Mouse (Mus musculus) stomach, embryonic 14.5 days (tissue): ENCODE data around the gene Katnb1. TPM values are rescaled to one million over a fixed set of nuclear protein-coding genes. Genes with fewer than 3 reads are reported as not detected.

Experiments
- ATAC-seq: fragments of 200-750 bp; cut with Nextera tagmentation; 2 replicates; pipeline ENCODE4 v1.8.0; 2017; ENCODE audit warnings: low read depth, moderate TSS enrichment; ENCODE audit not compliant: insufficient number of reproducible peaks, insufficient read depth, low FRiP score
- H3K27ac ChIP-seq: fragments of 300-500 bp; sonication (generic); 2 replicates; pipeline ENCODE4 v1.5.1; 2014; ENCODE audit warnings: mild to moderate bottlenecking, low read length, moderate library complexity, mixed read lengths
- H3K27me3 ChIP-seq: fragments of 300-500 bp; sonication (generic); 2 replicates; pipeline ENCODE4 v1.6.1; 2014; ENCODE audit warnings: low read length, control low read depth, mixed read lengths; ENCODE audit not compliant: control insufficient read depth, insufficient read depth
- H3K36me3 ChIP-seq: fragments of 300-500 bp; sonication (generic); 2 replicates; pipeline ENCODE4 v1.6.1; 2014; ENCODE audit warnings: mild to moderate bottlenecking, control low read depth, low read length, moderate library complexity, mixed read lengths; ENCODE audit not compliant: control insufficient read depth, insufficient read depth
- H3K4me1 ChIP-seq: fragments of 300-500 bp; sonication (generic); 2 replicates; pipeline ENCODE4 v1.6.1; 2014; ENCODE audit warnings: low read length, control low read depth, mixed read lengths; ENCODE audit not compliant: control insufficient read depth, insufficient read depth
- H3K4me2 ChIP-seq: fragments of 300-500 bp; sonication (generic); replicated peaks from 2 replicates; pipeline ENCODE4 v1.6.1; 2014; ENCODE audit warnings: low read depth, low read length, control low read depth
- H3K4me3 ChIP-seq: fragments of 300-500 bp; sonication (generic); 2 replicates; pipeline ENCODE4 v1.5.1; 2014; ENCODE audit warnings: low read depth, low read length, control low read depth
- H3K9ac ChIP-seq: fragments of 300-500 bp; sonication (generic); replicated peaks from 2 replicates; pipeline ENCODE4 v1.6.1; 2014; ENCODE audit warnings: low read depth, mild to moderate bottlenecking, control low read depth, low read length, moderate library complexity, mixed read lengths
- H3K9me3 ChIP-seq: fragments of 300-500 bp; sonication (generic); 2 replicates; pipeline ENCODE4 v1.6.1; 2016; ENCODE audit warnings: low read depth, low read length, control low read depth; ENCODE audit not compliant: control insufficient read depth
- WGBS: fragments of 180-500 bp; shearing (Covaris S2); extraction: QIAGEN DNeasy Blood & Tissue Kit; methylation state at CpG from one replicate; pipeline ENCODE4 v1.1.7; 2014; 5-methylcytosine and 5-hydroxymethylcytosine counted together
- polyA plus RNA-seq: library from polyadenylated mRNA; unstranded; fragments of >200 nt; fragmentation: Nextera tagmentation; extraction: Ambion mirVana; gene quantifications from 2 replicates; pipeline ENCODE4 v1.2.1, GENCODE M21; 2014

Gene Katnb1
- polyA plus RNA-seq: 17.9 and 21.1 TPM in 2 replicates

GRCm38 (mm10) chr8:95080381-95081341 is at the start of gene Katnb1:
TSS of gene Katnb1 (plus strand) at chr8:95081186.
- Histone ChIP-seq H3K36me3 (no peaks in the 10 kb centered on the region; the same call in 1 of the 2 replicates), H3K4me1 (peaks cover 6% of the 10 kb centered on the region; the same call in 1 of the 2 replicates)
- WGBS: under 1% methylated on average over 47 of the region's 47 CpGs

GRCm38 (mm10) chr8:95037106-95037925 is 43.7 kb upstream of the Katnb1 start:
- Histone ChIP-seq H3K27ac (no peak overlapping the region), H3K4me3 (no peak overlapping the region), H3K4me1 (no peaks in the 10 kb centered on the region), H3K9ac (no peak overlapping the region), H3K27me3 (no peaks in the 10 kb centered on the region), H3K9me3 (no peaks in the 10 kb centered on the region), H3K4me2 (no peak overlapping the region), H3K36me3 (no peaks in the 10 kb centered on the region)
- ATAC-seq: peak; percentile 53; the same call in 1 of the 2 replicates
- 63% methylated on average over 7 of the region's 7 CpGs for WGBS

More at GRCm38 (mm10) chr8:95080381-95081341, at the start of gene Katnb1:
- peak; percentile 97 for ATAC-seq
- H3K4me2 ChIP-seq: peak within 1 kb of the TSS; percentile 84
- no peaks in the 10 kb centered on the region for H3K27me3 ChIP-seq
- peak within 1 kb of the TSS; percentile 68 for H3K9ac ChIP-seq
- H3K4me3 ChIP-seq: peak within 1 kb of the TSS; percentile 91
- H3K9me3 ChIP-seq: no peaks in the 10 kb centered on the region
- peak within 1 kb of the TSS; percentile 66; the same call in 1 of the 2 replicates for H3K27ac ChIP-seq

DNA sequence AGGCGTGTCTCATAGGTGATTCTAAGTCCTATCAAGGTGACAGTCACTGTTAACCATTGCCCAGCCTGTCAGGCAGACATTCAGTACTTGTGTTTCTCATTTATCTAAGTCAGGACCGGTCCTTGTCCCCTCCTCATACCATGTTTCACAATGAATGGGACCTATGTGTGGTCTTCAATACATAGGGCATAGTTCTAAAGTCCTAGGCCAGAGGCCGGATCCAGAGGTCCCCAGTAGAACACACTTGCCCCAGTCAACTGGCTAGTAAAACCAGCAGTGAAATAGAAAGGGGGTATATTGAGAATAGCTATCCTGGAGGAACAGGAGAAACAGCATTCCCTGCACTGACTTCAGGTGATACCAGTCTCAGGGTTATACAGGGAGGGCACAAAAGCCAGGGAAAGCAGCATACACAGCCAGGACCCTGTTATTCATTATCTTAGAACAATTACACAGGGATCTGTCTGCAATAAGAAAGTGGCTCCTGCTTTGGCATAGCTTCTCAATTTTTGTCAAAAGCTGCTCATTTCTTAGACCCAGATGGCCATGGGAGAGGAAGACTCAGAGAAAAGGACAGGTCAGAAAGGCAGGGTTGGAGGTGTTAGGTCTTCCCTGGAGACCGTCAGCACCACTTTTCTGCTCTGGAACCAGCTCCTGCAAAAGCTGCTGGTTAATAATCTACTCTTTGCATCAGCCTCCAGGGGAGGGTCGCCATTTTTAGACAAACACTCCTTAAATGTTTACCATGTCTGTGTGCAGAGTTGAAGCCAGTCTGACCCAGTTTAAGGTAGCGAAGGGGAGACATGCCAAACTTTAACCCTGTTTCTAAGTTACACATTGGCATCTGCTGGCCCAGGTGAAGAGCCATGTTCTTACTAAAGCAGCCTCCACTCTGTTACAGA is 38.9 kb upstream of the Katnb1 start:
- H3K27ac ChIP-seq: peak overlapping the region; percentile 68
- H3K36me3 ChIP-seq: no peaks in the 10 kb centered on the region
- H3K9me3 ChIP-seq: no peaks in the 10 kb centered on the region
- 43% methylated on average over 6 of the region's 6 CpGs for WGBS
- 0 out of 2 replicates have a peak overlapping the region, but pooled peaks have one; percentile 4 for H3K4me2 ChIP-seq
- H3K9ac ChIP-seq: no peak overlapping the region
- H3K27me3 ChIP-seq: no peaks in the 10 kb centered on the region
- H3K4me3 ChIP-seq: no peak overlapping the region
- H3K4me1 ChIP-seq: no peaks in the 10 kb centered on the region
- ATAC-seq: peak; percentile 61

GRCm38 (mm10) chr8:95044811-95045210 is 36.2 kb upstream of the Katnb1 start:
- ATAC-seq: no peak
- H3K4me3 ChIP-seq: no peak overlapping the region
- H3K4me2 ChIP-seq: no peak overlapping the region
- H3K27me3 ChIP-seq: no peaks in the 10 kb centered on the region
- no peak overlapping the region for H3K27ac ChIP-seq
- no peaks in the 10 kb centered on the region for H3K36me3 ChIP-seq
- WGBS: 56% methylated on average over 4 of the region's 4 CpGs
- H3K9me3 ChIP-seq: no peaks in the 10 kb centered on the region
- H3K4me1 ChIP-seq: no peaks in the 10 kb centered on the region
- H3K9ac ChIP-seq: no peak overlapping the region

GRCm38 (mm10) chr8:95046982-95047381 is 34.0 kb upstream of the Katnb1 start:
- Histone ChIP-seq H3K9ac (no peak overlapping the region), H3K4me1 (no peaks in the 10 kb centered on the region), H3K36me3 (no peaks in the 10 kb centered on the region), H3K4me3 (no peak overlapping the region), H3K9me3 (no peaks in the 10 kb centered on the region), H3K27me3 (no peaks in the 10 kb centered on the region), H3K4me2 (no peak overlapping the region), H3K27ac (no peak overlapping the region)
- no peak for ATAC-seq
- WGBS: 59% methylated on average over 3 of the region's 3 CpGs

DNA sequence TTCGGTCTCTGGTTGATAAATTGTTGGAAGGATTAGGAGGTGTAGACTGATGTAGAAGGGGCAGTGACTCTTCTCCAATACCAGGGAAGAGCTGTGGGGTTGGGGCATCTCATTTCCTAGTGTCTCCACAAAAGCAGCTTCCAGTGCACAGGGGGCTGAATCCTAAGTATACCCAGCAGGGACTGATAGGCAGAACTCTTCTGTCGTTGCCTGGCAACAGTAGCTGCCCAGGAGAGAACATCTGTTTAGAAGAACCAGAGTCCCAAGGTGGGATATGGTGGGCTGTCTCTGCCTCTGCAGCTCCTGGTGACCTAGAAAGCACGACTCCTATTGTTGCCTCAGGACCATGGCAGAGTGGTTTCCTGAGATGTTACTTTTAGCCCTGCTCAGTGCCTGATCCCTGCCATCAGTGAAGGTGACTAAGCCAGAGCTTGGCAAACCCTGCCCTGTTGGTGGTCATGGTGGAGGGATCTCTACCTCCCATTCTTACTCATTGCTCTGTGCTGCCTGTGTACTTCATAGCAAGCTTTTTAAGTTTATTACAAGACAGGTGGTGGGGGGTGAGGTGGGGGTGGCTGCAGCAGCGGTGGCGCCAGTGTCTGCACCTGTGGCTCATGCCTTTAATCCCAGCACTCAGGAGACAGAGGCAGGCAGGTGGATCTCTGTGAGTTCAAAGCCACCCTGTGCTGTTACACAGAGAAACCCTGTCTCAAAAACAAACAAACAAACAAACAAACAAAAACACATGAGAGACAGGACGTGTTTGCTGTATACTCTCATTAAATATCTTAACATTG is 32.9 kb upstream of the Katnb1 start:
- no peak overlapping the region for H3K4me2 ChIP-seq
- H3K9ac ChIP-seq: no peak overlapping the region
- H3K36me3 ChIP-seq: no peaks in the 10 kb centered on the region
- H3K27ac ChIP-seq: no peak overlapping the region
- H3K4me3 ChIP-seq: no peak overlapping the region
- no peaks in the 10 kb centered on the region for H3K9me3 ChIP-seq
- ATAC-seq: no peak
- 68% methylated on average over 6 of the region's 6 CpGs for WGBS
- H3K27me3 ChIP-seq: no peaks in the 10 kb centered on the region
- no peaks in the 10 kb centered on the region for H3K4me1 ChIP-seq

DNA sequence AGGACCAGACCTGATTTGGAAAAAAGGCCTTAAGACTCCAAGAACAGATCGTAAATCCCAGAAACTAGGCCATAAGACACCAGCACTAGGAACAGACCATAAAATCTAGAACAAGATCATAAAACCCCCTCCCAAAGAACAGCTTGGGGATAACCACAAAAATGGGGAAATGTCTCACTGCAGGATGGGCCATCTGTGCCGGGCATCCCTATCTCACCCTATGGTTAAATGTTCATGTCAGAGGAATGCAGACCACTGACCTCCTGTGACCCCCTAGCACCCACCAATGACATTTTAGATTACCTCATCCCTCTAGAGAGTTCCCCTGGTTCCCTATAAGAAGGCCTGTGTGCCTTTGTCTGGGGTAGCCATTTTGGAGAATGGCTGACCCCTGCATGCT is 31.4 kb upstream of the Katnb1 start:
- H3K9ac ChIP-seq: no peak overlapping the region
- H3K27ac ChIP-seq: no peak overlapping the region
- no peaks in the 10 kb centered on the region for H3K36me3 ChIP-seq
- no peaks in the 10 kb centered on the region for H3K9me3 ChIP-seq
- H3K27me3 ChIP-seq: no peaks in the 10 kb centered on the region
- WGBS: 61% methylated on average over 2 of the region's 2 CpGs
- no peak overlapping the region for H3K4me2 ChIP-seq
- H3K4me1 ChIP-seq: no peaks in the 10 kb centered on the region
- H3K4me3 ChIP-seq: no peak overlapping the region
- no peak for ATAC-seq
